Mouse (Mus musculus): Measurements from ENCODE around the gene Mcm2. TPM values are rescaled to one million over a fixed set of nuclear protein-coding genes. Genes with fewer than 3 reads are reported as not detected.
A peak's percentile ranks its signal among the peaks of the same experiment; 100 is the strongest.

The Mcm2 gene
- total RNA-seq, 2 experiments from 2014 or later: 4.6 to 6.5 TPM

DNA sequence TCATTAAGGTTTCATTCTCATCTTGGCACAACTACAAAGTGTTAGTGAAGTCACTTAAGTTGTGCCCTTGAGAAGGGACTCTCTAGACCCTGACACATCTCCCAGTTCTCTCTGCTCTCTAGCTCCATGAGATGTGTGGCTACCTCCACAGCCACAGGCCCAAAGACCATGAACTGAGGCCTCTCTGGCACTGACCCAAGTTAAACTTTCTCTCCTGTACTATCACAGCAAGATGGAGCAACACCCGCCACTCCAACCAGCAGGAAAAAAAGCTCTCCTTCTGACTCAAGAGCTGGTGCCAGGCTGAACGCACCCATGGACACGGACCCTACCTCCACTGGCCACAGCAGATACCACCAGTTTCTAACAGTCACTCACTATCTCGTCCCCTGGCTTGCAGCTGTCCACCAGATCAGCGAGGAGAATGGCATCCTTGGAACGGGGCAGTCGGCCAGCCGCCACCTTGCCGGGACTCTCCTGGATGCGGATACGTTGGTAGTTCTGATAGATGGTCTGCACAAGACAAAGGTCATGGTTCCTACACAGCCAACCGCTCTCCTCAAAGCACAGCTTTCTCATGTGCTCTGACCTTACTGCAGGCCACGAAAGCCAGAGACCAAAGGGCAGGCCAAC is 9.1 kb downstream of the Mcm2 start:
- no peak for DNase-seq

DNA sequence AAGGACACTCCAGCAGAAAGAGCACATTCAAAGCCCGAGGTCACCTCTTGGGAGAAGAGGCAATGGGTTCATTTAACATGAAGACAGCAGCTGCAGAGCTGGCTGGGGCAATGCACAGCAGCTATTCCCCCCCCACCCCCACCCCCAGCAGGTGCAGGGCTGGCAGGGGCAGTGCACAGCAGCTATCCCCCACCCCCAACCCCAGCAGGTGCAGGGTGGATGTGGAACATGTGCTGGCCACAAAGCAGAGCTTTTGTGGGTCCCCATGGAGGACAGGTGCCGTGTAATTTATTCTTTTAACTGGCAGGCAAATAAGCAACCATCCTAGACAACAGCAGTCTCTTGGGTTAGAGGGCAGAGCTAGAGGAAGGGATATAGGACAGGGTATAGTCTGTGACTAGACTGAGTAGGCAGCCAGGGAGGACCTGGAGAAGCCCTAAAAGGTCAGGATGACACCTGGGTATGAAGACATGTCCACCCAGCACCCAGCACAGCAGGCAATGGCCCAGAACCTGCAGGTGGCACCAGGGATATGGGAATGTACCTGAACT is 12.1 kb downstream of the Mcm2 start:
- no peak for DNase-seq

DNA sequence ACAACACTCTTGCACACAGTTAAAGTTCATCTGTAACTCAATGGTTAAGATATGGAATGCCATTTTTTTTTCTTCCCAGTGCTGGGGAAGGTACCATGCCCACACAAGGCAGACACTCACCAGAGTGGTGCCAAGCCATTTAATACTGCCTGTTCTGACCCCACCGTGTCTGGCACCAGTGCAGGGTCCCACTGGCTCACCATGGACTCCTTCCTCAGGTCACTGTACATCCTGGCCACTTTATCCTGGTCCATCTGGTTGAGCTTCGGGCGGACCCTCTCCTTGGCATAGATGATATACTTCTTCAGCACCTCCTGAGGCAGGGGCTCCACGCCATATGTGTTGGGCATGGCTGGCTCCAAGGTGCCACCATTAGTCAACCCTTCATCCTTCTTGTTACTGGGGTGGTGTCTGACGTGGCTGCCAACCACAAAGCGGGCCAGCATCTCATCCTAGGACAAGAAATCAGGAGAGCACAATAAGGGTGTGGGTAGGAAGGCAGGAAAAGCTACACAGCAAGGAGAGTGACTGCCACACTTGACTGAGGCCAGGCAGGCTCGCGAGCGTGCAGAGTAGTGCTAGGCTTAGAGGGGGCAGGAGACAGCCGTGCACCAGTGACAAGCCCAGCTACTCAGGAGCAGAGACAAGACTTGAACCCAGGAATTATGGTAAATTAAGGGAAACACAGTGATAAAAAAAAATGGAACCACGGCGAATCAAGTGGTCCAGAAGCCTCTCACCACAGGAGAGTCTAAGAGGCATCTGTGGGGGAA is 12.8 kb downstream of the Mcm2 start:
- no peak for DNase-seq

DNA sequence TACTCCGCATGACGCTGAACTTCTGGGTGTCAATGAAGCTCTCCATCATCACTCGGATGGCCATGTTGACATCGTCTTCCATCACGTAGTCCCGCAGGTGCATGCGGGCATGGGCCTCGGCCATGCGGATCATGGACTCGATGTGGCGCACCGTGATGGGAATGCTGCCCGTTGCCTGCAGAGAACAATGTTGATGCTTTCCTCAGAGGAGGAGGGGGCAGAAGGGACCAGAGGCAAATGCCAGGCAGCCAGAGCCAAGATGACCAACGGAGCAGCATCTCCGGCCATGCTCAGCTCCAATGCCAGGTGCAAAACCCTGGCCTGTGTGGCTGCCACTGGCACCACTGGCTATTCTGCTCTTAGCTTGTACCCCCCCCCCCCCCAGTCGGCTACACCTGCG is 13.9 kb downstream of the Mcm2 start:
- no peak for DNase-seq

DNA sequence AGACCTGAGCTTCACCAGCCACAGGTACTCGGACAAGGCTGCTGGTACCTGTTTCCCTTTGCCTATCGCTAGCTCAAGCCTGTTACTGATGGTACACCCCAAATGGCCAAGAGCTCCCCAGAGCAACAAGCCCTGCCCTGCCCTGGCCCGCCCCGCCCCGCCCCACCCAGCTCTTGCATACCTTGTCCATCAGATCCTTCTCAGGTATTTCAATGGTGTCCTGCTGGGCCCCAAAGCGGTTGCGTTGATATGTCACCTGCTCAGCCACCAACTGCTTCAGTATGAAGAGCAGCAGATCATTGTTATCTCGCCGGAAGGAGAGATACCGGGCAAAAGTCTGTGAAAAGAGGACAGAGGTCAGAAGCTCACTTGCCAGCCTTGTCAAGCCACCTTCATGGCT is 14.4 kb downstream of the Mcm2 start:
- DNase-seq: no peak

DNA sequence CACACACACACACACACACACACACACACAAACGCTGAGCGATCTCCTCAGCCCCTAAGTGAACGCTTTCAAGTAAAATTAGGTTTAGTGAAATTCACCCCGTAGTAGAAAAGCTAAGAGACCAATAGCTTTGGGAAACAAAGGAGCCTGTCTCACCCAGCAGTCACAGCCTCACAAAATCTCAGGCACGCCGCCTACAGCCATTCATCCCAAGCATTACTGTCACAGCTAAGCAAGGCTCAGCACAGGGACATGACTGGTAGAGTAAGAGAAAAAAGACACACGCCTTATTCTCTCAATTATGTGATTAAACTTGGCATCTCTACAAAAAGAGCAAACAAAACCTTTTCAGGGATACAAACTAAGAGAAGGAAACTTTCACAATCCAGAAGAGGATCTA is 17.2 kb downstream of the Mcm2 start:
- no peak for DNase-seq

DNA sequence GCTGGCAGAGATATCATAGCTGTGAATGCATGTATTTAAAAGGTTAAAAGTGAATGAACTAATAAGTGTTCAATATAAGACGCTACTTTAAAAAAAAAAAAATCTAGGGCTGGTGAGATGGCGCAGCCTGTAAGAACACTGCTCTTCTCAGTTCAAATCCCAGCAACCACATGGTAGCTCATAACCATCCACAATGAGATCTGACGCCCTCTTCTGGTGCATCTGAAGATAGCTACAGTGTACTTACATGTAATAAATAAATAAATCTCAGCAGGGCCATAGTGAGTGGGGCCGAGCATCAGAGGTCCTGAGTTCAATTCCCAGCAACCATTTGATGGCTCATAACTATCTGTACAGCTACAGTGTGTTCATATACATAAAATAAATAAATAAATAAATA is 19.1 kb downstream of the Mcm2 start:
- DNase-seq: no peak

DNA sequence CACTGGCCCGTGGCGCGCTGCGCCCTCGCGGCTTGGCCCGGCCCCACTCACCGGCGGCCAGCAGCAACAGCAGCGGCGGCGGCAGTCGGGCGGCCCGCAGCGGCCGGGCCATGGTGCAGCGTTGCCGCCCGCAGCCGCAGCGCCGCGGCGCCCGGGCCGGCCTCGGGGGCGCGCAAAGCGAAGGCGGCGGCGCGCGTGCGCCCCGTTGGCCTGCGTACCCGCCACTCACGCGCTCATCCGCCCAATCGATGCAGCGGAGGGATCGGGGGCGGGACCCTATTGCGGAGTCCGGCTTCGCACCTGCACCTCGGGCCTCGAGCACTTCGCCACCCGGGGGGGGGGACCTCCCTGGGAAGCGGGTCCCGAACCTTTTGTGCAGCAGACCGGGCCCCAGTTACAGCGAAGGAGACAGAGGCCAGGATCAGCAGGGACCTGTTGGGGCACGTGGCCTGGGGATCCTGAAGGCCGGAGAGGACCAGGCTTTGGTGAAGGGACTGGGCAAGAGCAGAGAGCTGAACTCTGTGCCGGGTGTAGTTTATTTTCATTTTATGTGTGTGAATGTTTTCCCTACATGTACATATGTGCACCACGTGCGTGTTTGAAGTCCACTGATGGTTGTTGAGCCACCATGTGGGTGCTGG is 23.6 kb downstream of the Mcm2 start, which contains the start of gene Podxl2:
Gene Podxl2, minus strand, starts transcription at position 177 of the 641 bp plus-strand sequence.
- peak; percentile 85 for DNase-seq

DNA sequence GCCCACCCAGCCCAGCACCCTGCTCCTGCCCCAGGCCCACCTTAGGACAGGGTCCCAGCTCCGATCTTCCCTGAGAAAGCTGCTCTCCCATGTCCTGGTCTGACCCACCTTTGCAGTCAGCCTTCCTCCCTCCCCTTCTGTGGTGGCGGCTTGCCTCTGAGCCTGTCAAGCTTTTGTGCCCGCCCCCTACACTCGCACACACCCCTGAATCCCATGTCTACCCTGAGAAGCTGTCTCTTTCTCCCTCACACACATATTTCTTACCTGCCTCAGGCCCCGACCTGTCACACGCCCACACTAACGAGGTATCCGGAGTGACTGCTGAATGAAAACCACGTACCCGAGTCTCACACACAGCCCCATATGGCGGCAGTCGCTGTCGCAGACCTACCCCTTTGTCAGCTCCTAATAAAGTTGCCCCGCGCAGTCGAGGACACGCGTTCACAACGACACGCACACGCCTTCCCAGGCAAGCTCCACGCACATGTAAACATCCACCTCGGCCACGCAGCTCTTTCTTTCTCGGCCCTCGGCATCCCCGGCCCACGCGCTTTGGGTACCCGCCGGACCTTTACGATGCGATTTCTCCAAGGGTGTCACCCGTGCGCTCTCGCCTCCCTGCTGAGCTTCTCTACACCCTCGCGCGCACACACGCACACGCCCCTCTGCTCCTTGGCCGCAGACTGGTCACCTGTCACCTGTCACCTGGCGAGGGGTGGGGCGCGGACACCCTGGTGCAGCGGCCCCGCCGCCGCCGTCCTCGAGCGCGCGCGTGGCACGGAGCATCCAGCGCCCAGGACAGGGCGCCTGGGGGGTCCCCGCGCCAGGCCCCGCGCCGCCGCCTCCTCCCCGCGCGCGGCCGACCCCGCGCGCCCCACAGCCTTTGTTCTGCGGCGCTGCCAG is 24.4 kb downstream of the Mcm2 start:
- DNase-seq: no peak

DNA sequence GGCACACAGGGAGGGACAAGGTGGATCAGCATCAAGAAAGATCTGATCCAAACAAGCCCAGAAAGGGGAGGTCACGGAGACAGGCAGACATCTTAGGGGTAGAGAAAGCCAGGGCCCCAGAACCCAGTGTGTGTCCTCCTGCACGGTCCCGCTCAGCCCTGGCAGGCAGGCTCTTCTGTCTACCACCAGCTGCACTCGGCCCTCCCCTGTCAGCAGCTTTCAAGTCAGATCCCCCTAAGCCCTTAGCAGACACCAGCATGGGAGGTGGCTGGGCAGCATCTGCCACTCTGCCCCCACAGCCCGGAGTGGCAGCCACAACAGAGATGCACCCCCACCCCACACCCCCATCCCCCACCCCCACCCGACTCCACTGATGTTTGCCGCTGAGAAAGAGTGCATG is 25.8 kb downstream of the Mcm2 start:
- DNase-seq: no peak

DNA sequence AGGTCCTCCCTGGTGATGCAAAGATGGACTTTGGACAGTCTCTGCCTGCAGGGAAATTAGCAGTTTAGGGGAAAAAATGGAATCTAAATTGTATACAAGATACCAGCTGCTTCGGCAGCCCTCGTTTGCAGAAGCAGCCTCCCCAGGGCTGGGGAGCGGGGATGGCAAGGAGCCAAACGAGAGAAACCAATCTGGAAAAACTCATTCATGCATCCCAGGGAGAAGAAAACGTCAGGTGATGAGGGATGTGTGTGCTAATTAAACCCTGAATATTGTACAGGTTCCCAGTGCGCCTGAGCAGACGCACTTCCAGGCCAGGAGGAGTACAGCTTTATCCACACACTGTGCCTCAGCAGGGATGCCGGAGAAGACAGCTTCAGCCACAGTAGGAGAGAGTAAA is 27.0 kb downstream of the Mcm2 start:
- DNase-seq: no peak

DNA sequence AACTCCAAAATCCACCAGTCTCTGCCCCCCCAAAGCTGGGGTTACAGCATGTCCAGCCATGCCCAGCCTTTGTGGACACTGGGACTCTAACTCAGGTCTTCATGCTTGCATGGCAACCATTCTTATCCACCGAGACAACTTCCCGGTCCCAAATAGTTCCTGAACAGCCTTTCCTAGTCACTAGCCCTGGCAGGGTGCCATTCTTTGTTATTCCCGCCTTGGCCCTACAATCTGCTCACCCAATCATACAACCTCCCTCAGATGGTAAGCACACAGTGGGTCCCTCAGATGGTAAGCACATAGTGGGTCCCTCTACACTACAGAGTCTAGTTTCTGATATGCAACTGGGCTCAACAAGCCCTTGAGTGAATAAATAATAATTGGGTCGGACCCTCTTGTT is 28.0 kb downstream of the Mcm2 start:
- DNase-seq: no peak

DNA sequence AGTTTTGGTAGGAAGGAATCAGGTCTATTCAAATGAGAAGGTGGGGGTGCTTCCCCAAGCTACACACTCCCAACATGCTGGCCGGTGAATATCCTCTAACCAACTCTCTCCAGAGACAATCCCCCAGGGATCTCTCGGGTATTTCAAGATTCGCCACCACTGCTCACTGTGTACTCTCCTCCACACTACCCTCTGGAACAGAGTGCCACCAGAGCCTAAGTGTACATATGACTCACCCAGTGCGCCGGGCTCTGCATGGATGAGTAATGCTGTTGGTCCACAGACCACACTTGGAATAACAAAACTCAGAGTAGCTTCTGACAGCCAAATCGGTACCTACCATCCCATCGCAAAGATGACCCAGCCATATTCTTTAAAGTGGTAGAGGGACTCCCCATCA is 29.1 kb downstream of the Mcm2 start:
- no peak for DNase-seq

DNA sequence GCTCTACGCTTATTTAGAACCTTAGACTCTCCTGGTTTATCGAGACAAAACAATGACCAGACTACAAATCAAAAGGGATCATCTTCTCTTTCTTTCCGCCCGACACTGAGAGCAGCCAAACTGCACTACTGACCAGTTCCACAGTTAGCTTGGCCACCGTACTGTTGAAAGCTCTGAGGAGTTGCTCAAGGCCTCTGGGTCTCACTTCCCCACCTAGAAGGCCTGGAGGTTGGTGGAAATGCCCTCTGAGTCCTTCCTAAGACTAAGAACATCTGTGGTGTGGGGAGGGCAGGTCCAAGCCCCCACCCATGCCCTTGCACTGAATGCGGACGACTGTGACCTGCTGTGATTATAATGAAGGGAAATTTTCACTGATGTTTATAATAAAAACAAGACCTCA is 32.9 kb downstream of the Mcm2 start:
- no peak for DNase-seq

DNA sequence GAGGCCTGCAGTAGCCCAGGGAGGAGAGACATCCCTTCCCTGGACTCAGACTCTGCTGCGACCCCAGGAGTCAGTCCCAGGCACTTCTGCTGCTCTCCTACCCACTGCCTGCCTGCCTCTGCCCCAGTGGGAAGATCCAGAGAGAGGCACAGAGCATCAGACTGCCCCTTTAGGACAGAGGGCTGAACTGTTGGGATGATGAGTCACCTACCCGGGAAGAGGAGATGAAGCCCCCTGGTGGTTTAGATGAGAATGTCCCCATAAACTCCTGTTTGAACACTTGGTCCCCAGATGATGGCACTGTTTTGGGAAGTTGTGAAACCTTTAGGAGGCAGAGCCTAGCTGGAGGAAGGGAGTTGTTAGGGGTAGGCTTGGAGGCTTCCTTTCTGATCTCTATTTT is 37.7 kb downstream of the Mcm2 start:
- no peak for DNase-seq

DNA sequence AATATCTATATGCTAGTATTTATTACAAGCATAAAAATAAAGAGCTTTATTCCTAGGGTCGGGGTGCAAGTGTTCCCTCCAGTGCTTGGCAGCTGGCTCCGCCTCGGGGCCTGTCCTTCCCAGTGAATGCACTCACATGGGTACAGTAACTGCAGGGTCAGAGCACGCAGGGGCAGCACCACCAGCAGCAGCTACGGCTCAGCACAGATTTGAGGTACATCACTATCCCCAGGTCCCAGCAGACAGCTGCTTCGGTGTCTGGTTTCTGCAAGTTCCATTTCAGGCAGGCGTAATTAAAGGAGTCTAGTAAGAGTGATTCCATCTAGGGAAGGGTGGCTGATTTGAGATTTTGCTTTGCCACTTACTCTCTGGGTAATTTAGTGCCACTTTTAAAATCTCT is 40.2 kb downstream of the Mcm2 start:
- no peak for DNase-seq

DNA sequence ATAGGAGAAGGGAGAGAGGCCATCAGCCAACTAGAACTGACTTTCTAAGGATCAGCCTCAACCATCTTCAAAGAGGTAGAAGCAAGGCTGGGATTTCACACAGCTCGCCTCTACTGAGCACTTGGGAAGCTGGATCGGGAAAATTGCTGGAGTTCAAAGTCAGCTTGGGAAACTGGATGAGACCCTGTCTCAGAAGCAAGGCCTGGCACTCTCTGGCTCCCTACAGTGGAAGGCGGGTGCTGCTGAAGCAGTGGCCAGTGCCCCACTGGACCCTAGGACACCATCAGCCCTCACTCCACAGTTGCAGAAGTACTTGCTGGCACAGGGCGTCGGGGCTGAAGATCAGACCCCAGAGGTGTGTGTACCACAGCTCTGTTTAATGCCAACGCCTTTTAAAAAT is 40.8 kb downstream of the Mcm2 start:
- no peak for DNase-seq

DNA sequence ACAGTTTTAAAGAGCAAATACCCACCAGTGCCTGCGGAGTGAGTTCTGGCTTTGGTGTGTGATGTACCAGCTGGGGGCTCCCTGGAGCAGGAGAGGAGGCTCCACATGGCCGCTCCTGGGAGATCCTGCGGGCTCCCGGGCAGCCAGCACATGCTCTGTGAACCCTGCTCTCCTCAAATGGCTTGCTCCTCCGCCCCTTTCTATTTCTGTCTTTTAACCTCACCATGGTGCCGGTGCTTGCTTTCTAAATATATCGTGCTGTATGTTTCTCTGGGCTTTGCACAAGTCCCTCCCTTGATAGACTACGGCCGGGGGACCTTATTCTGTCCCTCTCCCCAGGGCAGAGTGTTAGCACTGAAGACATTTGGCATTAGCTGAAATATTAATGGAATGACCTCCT is 41.3 kb downstream of the Mcm2 start:
- peak; percentile 78 for DNase-seq

DNA sequence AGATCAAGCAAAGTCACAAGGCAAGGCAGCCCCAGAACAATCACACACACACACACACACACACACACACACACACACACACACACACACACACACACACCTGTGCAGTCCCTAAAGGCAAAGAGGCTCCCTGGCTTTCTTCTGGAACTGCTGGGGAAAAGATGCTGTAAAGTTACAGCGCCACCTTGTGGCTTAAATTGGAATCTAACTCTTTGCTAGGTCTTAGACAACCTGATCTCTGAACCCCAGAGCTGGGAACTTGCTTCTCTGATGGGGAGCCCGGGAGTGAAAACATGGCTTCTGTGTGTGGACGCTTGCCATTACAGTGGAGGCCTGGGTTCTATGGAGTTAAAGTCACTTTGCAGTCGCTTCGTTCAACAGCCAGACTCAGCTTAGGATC is 42.9 kb downstream of the Mcm2 start:
- DNase-seq: no peak

DNA sequence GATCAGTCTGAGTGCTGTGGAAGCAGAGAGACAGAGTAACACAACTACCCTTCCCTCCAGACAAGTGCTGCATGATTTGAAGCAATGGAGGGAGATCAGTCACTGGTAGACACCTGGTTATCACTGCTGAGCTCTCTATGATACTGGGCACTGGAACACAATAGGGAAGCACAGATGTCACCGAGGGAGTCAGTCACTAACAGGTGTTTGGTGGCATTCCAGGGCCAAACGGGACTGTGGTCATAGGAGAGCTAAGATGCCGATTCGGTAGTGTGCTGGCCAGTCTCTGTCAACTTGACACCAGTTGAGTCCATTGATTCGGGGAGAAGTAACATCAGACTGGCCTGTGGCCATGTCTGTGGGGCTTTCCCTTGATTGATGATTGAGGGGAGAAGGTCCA is 44.1 kb downstream of the Mcm2 start:
- no peak for DNase-seq

DNA sequence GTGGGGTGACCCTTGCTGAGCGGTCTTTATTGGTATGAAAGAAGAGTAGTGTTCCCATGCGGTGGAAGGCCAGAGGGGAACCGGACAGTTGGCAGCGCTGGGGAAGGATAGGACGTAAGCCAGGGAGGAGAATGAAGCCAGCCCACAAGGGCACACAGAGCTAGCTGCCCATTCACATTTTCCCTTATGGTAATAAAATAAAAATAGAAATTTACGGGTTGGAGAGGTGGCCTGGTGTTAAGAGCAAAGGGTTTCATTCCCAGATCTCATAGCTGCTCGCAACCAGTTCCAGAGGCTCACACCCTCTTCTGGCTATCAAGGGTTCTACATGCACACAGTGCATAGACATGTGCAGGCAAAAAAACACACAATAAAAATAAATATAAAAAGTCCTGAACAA is 48.5 kb downstream of the Mcm2 start:
- DNase-seq: no peak

DNA sequence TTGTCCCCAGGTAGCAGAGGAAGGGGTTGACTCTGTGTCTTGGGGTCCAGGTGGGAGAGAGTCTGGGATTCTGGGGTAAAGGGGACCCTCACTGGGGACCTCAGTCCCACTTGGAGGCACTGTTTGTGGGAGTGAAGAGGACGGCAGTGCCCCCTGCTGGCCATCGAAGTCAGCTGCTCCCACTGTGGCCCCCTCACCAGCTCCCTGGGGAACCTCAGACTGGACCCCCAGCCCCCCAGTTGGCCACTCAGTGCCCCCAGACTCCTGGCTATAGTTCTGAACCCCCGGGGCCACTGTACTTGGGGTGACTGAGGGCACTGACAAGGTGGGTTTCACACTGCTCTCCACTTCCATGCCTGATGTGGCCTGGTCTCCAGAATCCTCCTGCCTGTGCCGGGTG is 49.3 kb downstream of the Mcm2 start:
- DNase-seq: no peak

Measured in gastrocnemius, postnatal 25 days (tissue).